In genomic region chr6:100387042-100387441, GRCm38 (mm10) we compare ENCODE assay signal across 12 mouse cellular contexts.
DNase-seq lines count a peak whose midpoint lies in the region; ATAC-seq lines count a peak whose summit lies in the region.
"Had no signal": no experiment of that assay in that cellular context is flagged by ENCODE, and none has a peak within 500 bp of the region (broad histone marks: within the 10 kb centered on the region; RNA-seq: fewer than 3 reads in every experiment).

No protein-coding gene starts in this region.

- H3K36me3 ChIP-seq in lung, embryonic 16.5 days (ENCODE audit: control insufficient read depth, insufficient read depth, low read length): no peaks in the 10 kb centered on the region
- H3K36me3 ChIP-seq in limb, embryonic 13.5 days: no peaks in the 10 kb centered on the region
- H3K36me3 ChIP-seq: hindbrain, embryonic 15.5 days had no signal

- H3K4me1 ChIP-seq in lung, embryonic 16.5 days (replicated peaks; ENCODE audit: control insufficient read depth, insufficient read depth, low read length): peaks cover 2% of the 10 kb centered on the region; the same call in 1 of the 2 replicates
- peaks cover 17% of the 10 kb centered on the region for H3K4me1 ChIP-seq in limb, embryonic 13.5 days
- H3K4me1 ChIP-seq: hindbrain, embryonic 15.5 days had no signal

- no peak overlapping the region for H3K27ac ChIP-seq in lung, embryonic 16.5 days (ENCODE audit: low read length)
- peak overlapping the region; percentile 48; the same call in 1 of the 2 replicates for H3K27ac ChIP-seq in limb, embryonic 13.5 days
- H3K27ac ChIP-seq: hindbrain, embryonic 15.5 days had no signal

- H3K9ac ChIP-seq in lung, embryonic 16.5 days (ENCODE audit: low read length): no peak overlapping the region
- no peak overlapping the region for H3K9ac ChIP-seq in limb, embryonic 13.5 days
- H3K9ac ChIP-seq: hindbrain, embryonic 15.5 days had no signal

- H3K27me3 ChIP-seq in lung, embryonic 16.5 days (ENCODE audit: control insufficient read depth, insufficient read depth, low read depth, low read length): no peaks in the 10 kb centered on the region
- no peaks in the 10 kb centered on the region for H3K27me3 ChIP-seq in limb, embryonic 13.5 days
- H3K27me3 ChIP-seq: hindbrain, embryonic 15.5 days had no signal

- H3K9me3 ChIP-seq in lung, embryonic 16.5 days (ENCODE audit: control insufficient read depth, low read length): peaks cover 3% of the 10 kb centered on the region; the same call in 1 of the 2 replicates
- H3K9me3 ChIP-seq in limb, embryonic 13.5 days: 0 out of 2 replicates have a peak, but pooled peaks cover 3% of the 10 kb centered on the region
- H3K9me3 ChIP-seq: hindbrain, embryonic 15.5 days had no signal

- ATAC-seq in lung, embryonic 16.5 days (ENCODE audit: low read depth): peak; percentile 62; the same call in 1 of the 2 replicates
- peak; percentile 67; the same call in 1 of the 2 replicates for ATAC-seq in limb, embryonic 13.5 days (ENCODE audit: low FRiP score, low read depth)

- whole genome bisulfite sequencing in lung, embryonic 16.5 days: 17% methylated on average over 5 of the region's 5 CpGs
- 6% methylated on average over 5 of the region's 5 CpGs for WGBS in limb, embryonic 13.5 days

- no peak overlapping the region for H3K4me3 ChIP-seq in lung, embryonic 16.5 days (ENCODE audit: low read length)
- H3K4me3 ChIP-seq in limb, embryonic 13.5 days: no peak overlapping the region
- H3K4me3 ChIP-seq: hindbrain, embryonic 15.5 days had no signal

- peak; percentile 27 for DNase-seq in gastrocnemius, postnatal 10 days
- no peak for DNase-seq in gastrocnemius, adult 8-10 months (ENCODE audit: low spot score in 2 of 2)
- DNase-seq in lung, postnatal 4 days: no peak
- no peak for DNase-seq in adrenal gland, postnatal 10 days
- DNase-seq in retina, postnatal 1 day: no peak
- no peak for DNase-seq in thymus, adult 18-20 months
- DNase-seq: B cell, adult 2 months; cerebellum, postnatal 14 days; gastrocnemius, postnatal 25 days had no signal

- H3K4me2 ChIP-seq in lung, embryonic 16.5 days (ENCODE audit: low read depth, low read length): no peak overlapping the region
- peak overlapping the region; percentile 34; the same call in 1 of the 2 replicates for H3K4me2 ChIP-seq in limb, embryonic 13.5 days (replicated peaks)
- H3K4me2 ChIP-seq: hindbrain, embryonic 15.5 days had no signal
